Mouse (Mus musculus) embryonic facial prominence, embryonic 10.5 days (tissue): ENCODE results near the gene Dnaja1. TPM values are rescaled to one million over a fixed set of nuclear protein-coding genes. Genes with fewer than 3 reads are reported as not detected.

Experiments used
- microRNA counts: library from miRNA; unstranded; fragments of <30 nt; microRNA quantifications from one replicate; lab custom pipeline; 2017
- microRNA-seq: library from miRNA; unstranded; fragments of <30 nt; microRNA quantifications from one replicate; pipeline ENCODE4, GENCODE M21; 2017
- polyA plus RNA-seq: library from polyadenylated mRNA; unstranded; fragments of >200 nt; fragmentation: Nextera tagmentation; extraction: Ambion mirVana; gene quantifications from 2 replicates; pipeline ENCODE4 v1.2.1, GENCODE M21; 2016

Gene Dnaja1
- polyA plus RNA-seq, 1 experiment from 2014 or later, result 633 TPM

MicroRNA genes within 50 kb of the gene (microRNA counts, 519-probe panel; counts per million panel counts)
- microRNA mmu-miR-207 (lab: Ali Mortazavi, UCI), result 188 counts per million, percentile 57 among the panel's probes with 10 or more counts

Small RNA genes lying within 50 kb of the gene (microRNA-seq; reads per million reads assigned to microRNA genes)
- not detected for gene Mir207

Other genes with a start within 250 kb of the Dnaja1 start
- gene Tmem215, start 250.0 kb upstream of the Dnaja1 start, polyA plus RNA-seq, result 0.06 and 0.32 TPM in 2 replicates
- 35.0 and 35.1 TPM in 2 replicates for gene Aptx, start 19.0 kb upstream of the Dnaja1 start, polyA plus RNA-seq
- 190 and 192 TPM in 2 replicates for gene Smu1, start 35.8 kb downstream of the Dnaja1 start, polyA plus RNA-seq
- 23.8 and 24.7 TPM in 2 replicates for gene B4galt1, start 131.9 kb downstream of the Dnaja1 start, polyA plus RNA-seq
- not detected in 2 replicates for gene Spink4, start 197.9 kb downstream of the Dnaja1 start, polyA plus RNA-seq
- 210 and 219 TPM in 2 replicates for gene Bag1, start 226.1 kb downstream of the Dnaja1 start, polyA plus RNA-seq
- 91.0 and 93.4 TPM in 2 replicates for gene Chmp5, start 226.3 kb downstream of the Dnaja1 start, polyA plus RNA-seq
- 101 and 103 TPM in 2 replicates for gene Nfx1, start 248.8 kb downstream of the Dnaja1 start, polyA plus RNA-seq